Mouse (Mus musculus) gastrocnemius, adult 2 months (tissue): ENCODE measurements at regions not wholly inside any gene's neighbourhood (a gene's known extent, or its start where the extent isn't known, plus 50 kb on each side); places are given as distances from the start of the nearest gene placed in this dataset.

ENCODE experiments used
- DNase-seq: peaks from one replicate; pipeline ENCODE4 v3.0.0; 2022
- H3K27ac ChIP-seq: fragments of 200-600 bp; 2 replicates; pipeline ENCODE4 v1.8.1; 2022; ENCODE audit warnings: mild to moderate bottlenecking
- H3K4me3 ChIP-seq: fragments of 200-600 bp; 2 replicates; pipeline ENCODE4 v1.8.1; 2022; ENCODE audit warnings: mild to moderate bottlenecking, moderate library complexity
- CTCF ChIP-seq: fragments of 200-600 bp; IDR thresholded peaks from 2 replicates; pipeline ENCODE4 v1.8.1; 2022; ENCODE audit warnings: antibody characterized with exemption, mild to moderate bottlenecking, moderate library complexity
- intact Hi-C: fragments of 180-260 bp; cut with DNase I; formaldehyde crosslinking; loops from one replicate; pipeline ENCODE4 v1.15.1; 2025

DNA sequence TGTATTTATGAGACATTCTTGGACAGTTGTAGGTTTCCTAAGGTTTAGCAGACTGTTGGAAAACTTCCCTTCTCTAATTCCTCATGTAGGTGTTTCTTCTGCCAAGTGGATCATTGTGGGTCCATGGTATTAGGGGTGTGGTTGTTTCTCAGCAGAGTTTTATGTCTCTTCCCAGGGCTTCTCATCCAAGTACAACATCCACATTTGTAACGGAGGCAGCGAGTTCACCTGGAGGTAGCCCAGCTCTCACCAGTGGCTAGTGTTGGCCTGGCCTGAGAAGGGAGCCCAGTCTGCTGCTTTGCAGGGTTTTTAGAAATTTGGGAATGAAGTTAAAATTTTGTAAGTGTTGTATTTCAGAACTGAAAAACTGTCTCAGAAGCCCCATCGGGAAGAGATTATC is 122.4 kb downstream of the Wnt5a start:
- TF ChIP-seq CTCF: no peak
- Histone ChIP-seq H3K4me3 (no peak overlapping the region), H3K27ac (no peak overlapping the region)
- peak; percentile 21 for DNase-seq
- intact Hi-C loops: no loop called here

DNA sequence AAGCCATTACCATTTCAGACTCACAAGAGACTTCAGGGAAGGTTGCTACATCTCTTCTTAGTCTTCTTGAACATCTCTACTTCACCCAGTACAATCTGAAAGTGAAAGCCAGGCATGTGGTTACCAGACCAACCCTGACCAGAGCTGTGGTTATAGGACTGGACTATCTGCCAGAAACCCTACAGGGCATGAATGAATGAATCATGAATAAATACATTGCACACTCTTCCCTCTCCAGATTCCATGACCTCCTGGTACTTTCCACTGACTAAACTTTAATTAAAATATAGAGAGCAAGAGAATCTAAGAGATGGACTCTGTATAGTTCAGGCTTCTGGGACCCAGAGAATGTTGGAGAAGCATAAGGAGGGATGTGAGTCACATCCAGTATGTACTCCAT is 130.6 kb downstream of the Wnt5a start:
- intact Hi-C loops: no loop called here
- DNase-seq: no peak
- Histone ChIP-seq H3K4me3 (no peak overlapping the region), H3K27ac (no peak overlapping the region)
- TF ChIP-seq CTCF: no peak

DNA sequence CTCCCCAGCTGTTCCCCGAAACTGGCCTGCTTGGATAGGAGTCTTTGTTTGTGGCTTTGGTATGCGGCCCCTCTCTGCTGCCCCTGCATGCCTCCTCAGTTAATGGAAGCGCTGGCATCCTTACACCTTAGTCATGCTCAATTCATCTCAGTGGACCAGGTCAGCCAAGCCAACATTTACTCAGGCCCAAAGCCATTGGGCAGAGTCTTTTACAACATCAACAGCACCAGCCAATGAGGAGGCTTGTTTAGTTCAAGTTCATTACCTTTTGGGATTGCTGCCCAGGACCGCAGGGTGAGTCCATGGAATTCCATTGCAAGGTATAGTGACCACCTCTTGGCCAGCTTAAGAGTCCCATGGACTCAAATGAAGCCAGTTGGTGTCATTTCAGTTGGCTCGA is 134.5 kb downstream of the Wnt5a start:
- no peak overlapping the region for H3K27ac ChIP-seq
- no peak for DNase-seq
- intact Hi-C loops: no loop called here
- TF ChIP-seq CTCF: no peak
- H3K4me3 ChIP-seq: no peak overlapping the region

- DNase-seq: no peak
- TF ChIP-seq CTCF: no peak
- intact Hi-C loops: no loop called here
- Histone ChIP-seq H3K27ac (no peak overlapping the region), H3K4me3 (no peak overlapping the region)
These were observed 141.3 kb downstream of the Wnt5a start for GRCm38 (mm10) chr14:28645807-28646206.

- no peak for TF ChIP-seq CTCF
- DNase-seq: no peak
- intact Hi-C loops: no loop called here
- no peak overlapping the region for H3K27ac ChIP-seq
- no peak overlapping the region for H3K4me3 ChIP-seq
These were observed 144.9 kb downstream of the Wnt5a start for GRCm38 (mm10) chr14:28649411-28649810.

DNA sequence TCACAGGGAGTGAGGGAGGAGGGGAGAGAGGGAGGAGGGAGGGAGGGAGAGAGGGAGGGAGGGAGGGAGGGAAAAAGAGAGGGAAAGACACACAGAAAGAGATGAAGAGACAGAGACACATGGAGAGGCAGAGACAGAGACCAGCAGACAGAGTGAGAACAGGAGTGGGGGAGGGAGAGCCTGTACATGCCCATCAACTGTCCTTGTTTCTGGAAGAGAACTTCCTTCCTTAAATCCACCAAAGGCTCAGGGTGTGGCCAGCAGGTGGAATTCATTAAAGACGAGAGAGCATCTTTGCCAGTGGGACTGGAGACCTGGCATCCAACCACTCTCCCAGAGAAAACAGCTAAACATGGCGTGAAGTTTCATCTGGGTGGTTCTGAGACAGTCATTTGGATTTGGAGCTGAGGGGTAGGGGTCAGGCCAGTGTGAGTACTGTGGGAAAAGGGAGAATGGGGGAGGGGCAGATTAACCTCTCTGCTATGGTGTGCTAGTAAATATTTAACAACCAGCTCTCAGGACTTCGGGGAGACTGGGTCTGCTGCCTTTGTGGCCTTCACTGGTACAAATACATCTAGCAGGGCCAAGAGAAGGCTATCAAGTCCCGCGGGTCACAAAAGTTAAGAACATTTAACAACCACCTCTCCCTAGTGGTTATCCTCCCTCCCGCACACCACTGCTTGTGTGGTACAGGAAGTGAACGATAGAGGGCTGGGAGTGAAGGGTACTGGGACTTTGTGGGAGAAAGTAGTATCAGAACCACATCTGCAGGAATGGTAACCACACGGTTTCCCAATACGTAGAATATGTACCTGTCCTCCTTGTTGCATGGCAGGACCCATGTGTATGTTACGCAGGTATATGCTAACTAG is 148.7 kb downstream of the Wnt5a start:
- intact Hi-C loops: no loop called here
- no peak for DNase-seq
- no peak for TF ChIP-seq CTCF
- Histone ChIP-seq H3K4me3 (no peak overlapping the region), H3K27ac (no peak overlapping the region)

DNA sequence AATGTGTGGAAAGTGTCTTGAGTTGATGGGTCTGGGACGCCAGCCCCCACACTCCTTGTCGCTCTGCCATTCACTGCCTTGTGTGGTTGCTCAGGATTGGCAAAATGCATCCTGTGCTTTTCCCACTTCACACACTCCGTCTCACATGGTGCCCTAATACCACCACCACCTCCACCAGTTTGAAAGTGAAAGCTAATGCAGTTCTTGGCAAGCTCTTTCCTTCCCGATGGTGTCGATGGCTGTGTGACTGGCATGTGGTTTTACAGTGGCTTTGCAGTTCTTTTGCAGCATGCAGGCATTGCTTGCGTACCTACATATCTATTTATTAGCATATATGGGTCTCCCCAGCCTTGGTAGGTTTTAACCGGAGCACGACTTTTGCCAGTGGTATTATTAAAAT is 152.7 kb downstream of the Wnt5a start:
- intact Hi-C loops: no loop called here
- DNase-seq: no peak
- no peak for TF ChIP-seq CTCF
- H3K27ac ChIP-seq: no peak overlapping the region
- no peak overlapping the region for H3K4me3 ChIP-seq

DNA sequence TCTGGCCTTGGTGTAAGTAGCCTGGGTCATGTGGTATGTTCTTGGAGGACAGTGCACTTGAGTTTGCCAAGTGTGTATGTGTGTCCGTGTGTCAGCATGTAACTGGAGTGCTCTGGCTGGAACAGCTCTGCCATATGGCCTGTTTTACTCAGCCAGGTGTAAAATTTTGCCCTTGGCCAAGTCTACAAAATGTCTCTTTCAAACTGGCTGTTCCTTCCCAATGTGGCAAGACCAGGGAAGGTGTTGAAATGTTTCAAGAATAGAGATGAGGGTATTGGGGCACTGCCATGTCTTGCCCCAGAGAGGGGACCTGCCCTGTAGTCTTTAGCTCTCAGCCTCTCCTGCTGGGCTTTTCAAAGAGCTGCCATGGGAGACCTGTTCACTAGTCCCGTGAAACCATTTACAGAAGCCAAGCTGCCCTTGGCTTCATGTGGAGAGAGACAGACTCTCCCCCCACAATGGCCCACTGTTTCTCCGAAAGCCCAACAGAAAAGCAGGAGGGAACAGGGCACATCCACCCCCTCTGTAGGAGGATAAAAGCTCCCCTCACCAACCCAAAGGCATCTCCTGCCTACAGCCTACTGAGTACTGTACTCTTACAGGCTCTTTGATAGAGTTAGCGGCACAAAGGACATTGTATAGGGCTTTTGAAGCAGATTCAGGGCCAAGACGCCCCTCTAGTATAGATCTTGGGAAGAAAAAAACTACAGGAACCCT is 156.5 kb downstream of the Wnt5a start:
- intact Hi-C loops: no loop called here
- H3K4me3 ChIP-seq: no peak overlapping the region
- no peak overlapping the region for H3K27ac ChIP-seq
- no peak for TF ChIP-seq CTCF
- DNase-seq: no peak

- no peak for DNase-seq
- H3K27ac ChIP-seq: no peak overlapping the region
- H3K4me3 ChIP-seq: no peak overlapping the region
- intact Hi-C loops: no loop called here
- TF ChIP-seq CTCF: no peak
These were observed 158.8 kb downstream of the Wnt5a start for GRCm38 (mm10) chr14:28663316-28663715.

GRCm38 (mm10) chr14:28664121-28664520 is 159.6 kb downstream of the Wnt5a start:
- Histone ChIP-seq H3K4me3 (no peak overlapping the region), H3K27ac (no peak overlapping the region)
- no peak for TF ChIP-seq CTCF
- intact Hi-C loops: no loop called here
- DNase-seq: no peak

DNA sequence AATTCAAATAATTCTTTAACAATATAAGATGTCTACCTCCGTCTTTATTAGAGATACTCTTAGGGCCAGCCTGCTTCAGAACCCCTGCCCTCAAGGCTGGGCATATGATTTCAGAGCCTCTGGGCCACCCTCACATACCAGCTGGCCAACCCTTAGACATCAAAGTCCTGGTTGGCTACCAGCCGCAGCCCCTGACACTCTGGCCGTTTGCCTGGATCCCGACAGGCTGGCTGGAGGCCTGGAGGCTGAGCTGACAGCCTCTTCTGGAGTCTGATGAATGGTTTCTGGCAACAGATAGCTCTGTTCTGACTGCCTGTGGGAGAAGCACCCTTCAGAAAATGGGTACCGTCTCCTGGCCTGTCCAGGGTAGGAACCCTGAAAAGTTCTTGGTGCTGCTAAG is 170.9 kb downstream of the Wnt5a start:
- intact Hi-C loops: no loop called here
- Histone ChIP-seq H3K4me3 (no peak overlapping the region), H3K27ac (no peak overlapping the region)
- TF ChIP-seq CTCF: no peak
- DNase-seq: peak; percentile 62

GRCm38 (mm10) chr14:28699780-28700179 is 195.2 kb downstream of the Wnt5a start:
- TF ChIP-seq CTCF: no peak

DNA sequence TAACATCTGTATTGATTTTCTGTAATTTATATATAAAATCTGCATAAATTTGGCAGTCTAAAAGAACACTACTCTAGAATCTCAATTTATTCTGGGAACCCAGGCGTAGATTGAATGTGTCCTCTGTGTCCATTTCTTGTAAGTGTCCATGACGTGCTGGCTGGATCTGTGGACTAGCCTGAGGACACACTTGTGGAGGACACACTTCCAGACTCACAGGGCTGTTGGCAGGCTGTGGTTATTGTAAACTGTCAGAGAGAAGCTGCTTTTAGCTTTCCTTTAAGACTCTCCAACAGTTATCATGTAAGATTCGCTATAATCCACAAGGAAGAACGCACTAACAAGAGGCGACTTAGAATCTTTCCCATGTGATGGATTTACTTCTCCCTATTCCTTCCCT is 200.2 kb downstream of the Wnt5a start:
- no peak overlapping the region for H3K27ac ChIP-seq
- no peak overlapping the region for H3K4me3 ChIP-seq
- TF ChIP-seq CTCF: no peak
- DNase-seq: no peak
- intact Hi-C loops: no loop called here

More at GRCm38 (mm10) chr14:28699780-28700179, 195.2 kb downstream of the Wnt5a start:
- H3K4me3 ChIP-seq: no peak overlapping the region
- no peak overlapping the region for H3K27ac ChIP-seq
- DNase-seq: no peak
- intact Hi-C loops: no loop called here

DNA sequence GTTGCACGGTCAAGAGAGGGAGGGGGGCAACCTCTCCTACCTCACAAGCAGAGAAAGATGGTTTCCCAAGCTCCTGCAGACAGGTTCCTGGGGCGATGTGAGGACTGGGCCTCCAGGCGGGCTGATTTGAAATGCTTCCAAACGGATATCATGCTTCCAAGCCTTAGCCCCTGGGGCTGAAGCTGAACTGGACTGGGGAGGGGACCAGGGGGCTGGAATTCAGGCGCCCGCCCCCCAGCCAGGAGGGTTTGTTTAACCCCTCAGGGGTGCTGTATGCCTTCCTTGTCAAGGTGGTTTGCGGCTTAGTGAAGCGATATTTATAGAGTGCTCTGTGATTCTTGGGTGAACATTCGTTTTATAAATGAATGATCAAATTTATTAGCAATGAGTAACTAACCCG is 210.0 kb downstream of the Wnt5a start:
- Histone ChIP-seq H3K27ac (no peak overlapping the region), H3K4me3 (no peak overlapping the region)
- DNase-seq: no peak
- intact Hi-C loops: no loop called here
- no peak for TF ChIP-seq CTCF
